Mouse (Mus musculus) gastrocnemius, postnatal 25 days (tissue): ENCODE results near the gene 1600002K03Rik. TPM values are rescaled to one million over a fixed set of nuclear protein-coding genes. Genes with fewer than 3 reads are reported as not detected.

ENCODE experiments used
- total RNA-seq, 2 experiments: library from RNA; stranded (reverse); gene quantifications; 1 replicate in 1 of 2; 2 replicates in 1 of 2; pipeline ENCODE4 v1.2.3; 2021

The 1600002K03Rik gene
- total RNA-seq, 2 experiments from 2014 or later = 5.1 to 5.9 TPM

Other genes starting within 250 kb of the 1600002K03Rik start
- 1 to 10 TPM; 2.4 to 2.8 TPM for gene Arid3a, start 245.9 kb upstream of the 1600002K03Rik start, total RNA-seq
- gene Wdr18, start 212.8 kb upstream of the 1600002K03Rik start, total RNA-seq = 10 to 100 TPM; 16.4 to 18.0 TPM
- not detected for gene Grin3b, start 202.2 kb upstream of the 1600002K03Rik start, total RNA-seq
- 10 to 100 TPM; 70.1 to 80.6 TPM for gene Tmem259, start 188.6 kb upstream of the 1600002K03Rik start, total RNA-seq
- gene Cnn2, start 184.4 kb upstream of the 1600002K03Rik start, total RNA-seq = 1 to 10 TPM; 8.5 to 9.4 TPM
- gene Abca7, start 176.4 kb upstream of the 1600002K03Rik start, total RNA-seq = 1 to 10 TPM; 4.9 to 5.7 TPM
- 1 to 10 TPM; 1.0 to 2.1 TPM for gene Arhgap45, start 156.3 kb upstream of the 1600002K03Rik start, total RNA-seq
- 10 to 100 TPM; 43.2 to 45.5 TPM for gene Polr2e, start 133.1 kb upstream of the 1600002K03Rik start, total RNA-seq
- 100 to 1,000 TPM; 527 to 618 TPM for gene Gpx4, start 125.8 kb upstream of the 1600002K03Rik start, total RNA-seq
- gene Sbno2, start 67.4 kb upstream of the 1600002K03Rik start, total RNA-seq = 1 to 10 TPM; 5.6 to 6.7 TPM
- 100 to 1,000 TPM in 1 of 2 experiments, 10 to 100 TPM in 1; 99.8 to 120 TPM for gene Stk11, start 57.1 kb upstream of the 1600002K03Rik start, total RNA-seq
- gene Atp5d, start 34.3 kb upstream of the 1600002K03Rik start, total RNA-seq = 100 to 1,000 TPM; 634 to 665 TPM
- gene Cbarp, start 32.1 kb upstream of the 1600002K03Rik start, total RNA-seq = 1 to 10 TPM; 1.2 to 1.6 TPM
- 10 to 100 TPM; 33.7 to 34.8 TPM for gene Midn, start 24.7 kb upstream of the 1600002K03Rik start, total RNA-seq
- gene Cirbp, start 7.0 kb upstream of the 1600002K03Rik start, total RNA-seq = 10 to 100 TPM; 17.3 to 21.4 TPM
- under 1 TPM; 0.26 to 0.54 TPM for gene Efna2, start 6.5 kb downstream of the 1600002K03Rik start, total RNA-seq
- gene Mum1, start 53.5 kb downstream of the 1600002K03Rik start, total RNA-seq = 10 to 100 TPM; 14.5 to 14.8 TPM
- gene Ndufs7, start 76.2 kb downstream of the 1600002K03Rik start, total RNA-seq = 100 to 1,000 TPM; 508 to 524 TPM
- 10 to 100 TPM; 50.9 to 53.1 TPM for gene Gamt, start 88.1 kb downstream of the 1600002K03Rik start, total RNA-seq
- gene Dazap1, start 88.5 kb downstream of the 1600002K03Rik start, total RNA-seq = 10 to 100 TPM; 40.1 to 43.6 TPM
- 100 to 1,000 TPM; 575 to 593 TPM for gene Rps15, start 119.5 kb downstream of the 1600002K03Rik start, total RNA-seq
- gene Apc2, start 123.0 kb downstream of the 1600002K03Rik start, total RNA-seq = under 1 TPM; 0.59 to 0.82 TPM
- 1 to 10 TPM; 6.5 to 7.0 TPM for gene 2310011J03Rik, start 147.6 kb downstream of the 1600002K03Rik start, total RNA-seq
- 1 to 10 TPM in 1 of 2 experiments, under 1 TPM in 1; 0.84 to 1.1 TPM for gene Pcsk4, start 156.6 kb downstream of the 1600002K03Rik start, total RNA-seq
- gene Reep6, start 157.0 kb downstream of the 1600002K03Rik start, total RNA-seq = 1 to 10 TPM; 1.1 to 2.8 TPM
- gene Adamtsl5, start 175.5 kb downstream of the 1600002K03Rik start, total RNA-seq = 10 to 100 TPM; 38.8 to 70.8 TPM
- gene Plk5, start 183.5 kb downstream of the 1600002K03Rik start, total RNA-seq = under 1 TPM; 0.13 TPM
- gene Mex3d, start 214.7 kb downstream of the 1600002K03Rik start, total RNA-seq = 1 to 10 TPM; 3.9 to 4.3 TPM
- gene Mbd3, start 226.6 kb downstream of the 1600002K03Rik start, total RNA-seq = 10 to 100 TPM; 78.7 to 93.6 TPM
- 100 to 1,000 TPM; 913 to 952 TPM for gene Uqcr11, start 233.9 kb downstream of the 1600002K03Rik start, total RNA-seq